Mouse (Mus musculus) NIH3T3 (cell line): ENCODE measurements around the gene Prkca.

Experiments used
- DNase-seq: peaks from one replicate; pipeline ENCODE4 v3.0.0-alpha.2; 2012; ENCODE audit warnings: low read depth

The Prkca gene

DNA sequence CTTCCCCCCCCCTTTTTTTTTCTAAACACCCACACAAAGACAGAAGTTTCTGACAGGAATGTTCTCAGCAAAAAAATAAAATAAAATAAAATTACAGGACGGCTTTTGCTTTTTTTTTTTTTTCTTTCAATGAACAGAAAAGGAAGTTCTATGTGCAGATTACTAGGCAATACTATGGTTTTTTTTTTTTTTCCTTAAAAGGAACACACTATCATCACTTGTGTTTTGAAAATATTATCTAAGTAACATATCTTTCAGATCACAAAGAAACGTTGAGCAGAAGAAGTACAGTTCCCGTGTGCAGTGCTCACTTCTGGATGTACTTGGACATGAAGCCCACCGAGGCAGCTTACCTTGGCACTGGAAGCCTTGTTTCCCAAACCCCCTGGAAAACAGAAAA, 3.4 kb downstream of the Prkca start:
- no peak for DNase-seq

DNA sequence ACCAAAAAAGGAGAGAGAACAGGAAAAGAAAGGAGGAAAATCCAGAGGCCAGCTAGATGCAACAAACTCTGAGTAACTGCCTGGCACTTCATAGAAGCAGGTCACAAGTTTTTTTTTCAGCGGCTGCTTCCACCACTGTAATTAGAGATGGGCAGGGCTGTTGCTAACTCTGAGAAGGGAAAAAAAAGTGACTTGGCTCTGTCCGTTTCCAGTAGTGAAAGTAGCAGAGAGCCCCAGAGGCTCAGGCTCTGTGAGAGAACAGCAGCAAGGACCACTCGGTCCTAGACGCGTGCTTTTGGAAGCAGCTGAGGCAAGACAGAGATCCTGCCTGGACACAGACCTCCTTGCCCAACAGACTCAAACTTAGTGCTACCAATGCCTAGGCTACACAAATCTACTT, 7.3 kb downstream of the Prkca start:
- DNase-seq: peak; percentile 78

DNA sequence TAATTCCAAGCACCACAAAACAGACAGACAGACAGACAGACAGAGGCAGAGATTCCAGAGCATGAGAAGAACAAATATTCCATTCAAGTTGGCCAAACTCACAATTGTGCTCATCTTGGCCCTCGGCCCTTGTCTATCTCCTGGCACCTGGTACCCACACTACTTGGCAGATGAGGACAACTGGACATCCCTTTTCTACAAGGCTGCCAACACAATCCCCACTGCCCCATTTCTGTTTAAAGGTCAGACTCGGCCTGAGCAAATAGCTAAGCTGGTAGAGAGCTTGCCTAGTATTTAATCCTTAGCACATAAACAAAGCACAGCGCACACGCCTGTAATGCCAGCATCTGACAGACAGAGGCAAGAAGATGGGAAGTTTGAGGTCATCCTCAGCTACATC, 8.2 kb downstream of the Prkca start:
- no peak for DNase-seq

DNA sequence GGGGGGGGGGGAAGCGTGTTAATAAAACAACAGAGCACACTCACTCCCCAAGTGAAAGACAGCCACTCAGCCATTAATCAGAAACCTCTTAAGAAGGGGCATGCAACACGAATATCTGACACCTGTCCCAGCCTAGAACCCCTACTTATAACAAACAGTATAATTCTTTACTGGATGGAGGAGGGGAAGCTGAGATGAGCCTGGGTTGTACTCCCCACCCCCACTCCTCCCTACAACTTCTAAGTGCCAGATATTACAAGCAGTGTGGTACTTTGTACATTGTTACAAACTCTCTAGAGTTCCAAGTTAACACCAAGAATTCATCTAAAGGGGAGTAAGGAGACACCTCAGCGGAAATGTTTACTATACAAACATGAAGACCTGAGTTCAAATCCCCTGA, 9.1 kb downstream of the Prkca start:
- no peak for DNase-seq

DNA sequence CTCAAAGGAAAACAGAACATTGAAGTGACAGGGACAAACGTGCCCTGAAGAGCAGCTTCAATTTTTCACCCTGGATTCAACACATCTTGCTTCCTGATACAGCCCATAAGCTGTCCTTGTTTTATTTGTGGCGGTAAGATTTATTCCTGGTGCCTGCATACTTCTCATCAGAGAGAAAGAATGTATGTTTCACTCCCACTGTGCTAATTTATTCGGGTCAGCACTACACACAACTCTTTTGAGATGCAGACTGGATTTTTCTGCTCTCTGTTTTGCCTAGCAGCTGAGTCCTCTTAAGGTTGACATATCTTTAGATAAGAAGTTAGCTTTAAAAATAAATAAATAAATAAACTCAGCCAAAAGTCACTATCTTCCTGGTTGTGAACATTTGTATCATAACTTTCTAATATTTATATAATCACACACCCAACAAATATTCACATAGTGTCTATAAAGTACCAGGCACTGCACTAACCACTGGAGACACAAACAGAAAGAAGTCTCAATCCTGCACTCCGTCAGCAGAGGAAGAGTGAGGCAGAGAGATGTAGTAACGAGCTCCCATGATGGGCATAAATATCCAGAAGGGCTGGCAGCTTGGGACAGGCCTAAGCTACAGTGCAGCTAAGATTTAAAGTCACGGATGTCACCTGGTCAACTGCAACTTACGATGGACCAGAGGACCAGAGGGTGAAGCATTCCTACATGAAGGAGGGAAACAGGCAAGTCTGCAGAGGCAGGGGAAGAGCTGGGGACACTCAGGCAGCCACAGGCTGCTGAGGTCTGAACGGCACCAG, 9.9 kb downstream of the Prkca start:
- no peak for DNase-seq

DNA sequence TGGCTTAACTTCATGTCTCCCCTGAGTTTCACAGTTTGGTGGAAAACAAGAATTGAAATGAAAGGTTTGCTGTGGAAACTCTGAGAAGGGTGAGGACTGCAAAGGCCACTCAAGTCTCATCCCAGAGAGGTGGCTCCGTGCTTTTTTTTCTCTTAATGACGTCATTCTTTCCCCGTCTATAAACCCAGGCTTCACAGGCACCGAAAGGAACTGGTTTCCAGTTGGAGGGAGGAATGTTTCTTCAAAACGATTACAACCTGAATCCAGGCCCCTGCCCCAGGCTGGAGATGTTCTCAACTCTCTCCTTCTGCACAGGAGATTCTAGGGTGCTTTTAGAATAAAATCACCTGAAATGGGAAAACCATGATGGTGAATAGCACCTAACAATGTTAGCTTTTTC, 10.7 kb downstream of the Prkca start:
- DNase-seq: no peak

DNA sequence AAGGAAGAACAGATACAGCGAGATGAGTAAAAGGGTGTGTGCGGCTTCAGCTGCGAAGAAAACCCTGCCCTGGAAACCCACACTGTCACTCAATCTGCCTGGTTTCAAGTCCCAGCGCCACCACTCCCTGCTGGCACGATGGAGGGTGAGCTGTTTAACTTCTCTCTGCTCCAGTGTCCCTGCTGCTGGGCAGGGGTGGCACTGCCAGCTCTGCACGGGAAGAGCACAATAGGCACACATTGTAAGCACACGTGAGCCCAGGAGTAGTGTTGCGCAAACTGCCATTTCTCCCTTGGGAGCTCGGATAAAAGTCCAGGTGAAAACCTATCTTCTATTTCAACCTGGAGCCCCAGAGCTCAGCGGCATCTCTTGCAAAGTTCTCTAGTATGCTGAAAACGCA, 12.9 kb downstream of the Prkca start:
- DNase-seq: no peak

DNA sequence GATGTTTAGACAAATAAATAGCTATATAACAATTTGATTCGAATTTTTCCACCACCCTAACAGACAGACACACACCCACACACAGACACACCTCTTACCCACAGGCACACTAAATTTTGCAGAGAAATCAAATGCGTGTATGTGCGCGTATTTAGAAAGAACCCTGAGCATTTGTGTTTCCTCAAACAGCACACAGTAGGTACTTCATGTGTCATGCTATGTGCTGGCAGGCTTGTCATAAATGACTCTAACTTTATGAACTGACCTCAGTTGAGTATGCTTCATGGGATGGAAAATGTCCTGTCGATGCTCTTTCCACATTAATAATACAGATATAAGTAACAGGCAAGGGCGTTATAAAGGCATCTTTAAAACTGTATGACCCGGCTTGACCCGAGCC, 17.8 kb downstream of the Prkca start:
- DNase-seq: no peak

DNA sequence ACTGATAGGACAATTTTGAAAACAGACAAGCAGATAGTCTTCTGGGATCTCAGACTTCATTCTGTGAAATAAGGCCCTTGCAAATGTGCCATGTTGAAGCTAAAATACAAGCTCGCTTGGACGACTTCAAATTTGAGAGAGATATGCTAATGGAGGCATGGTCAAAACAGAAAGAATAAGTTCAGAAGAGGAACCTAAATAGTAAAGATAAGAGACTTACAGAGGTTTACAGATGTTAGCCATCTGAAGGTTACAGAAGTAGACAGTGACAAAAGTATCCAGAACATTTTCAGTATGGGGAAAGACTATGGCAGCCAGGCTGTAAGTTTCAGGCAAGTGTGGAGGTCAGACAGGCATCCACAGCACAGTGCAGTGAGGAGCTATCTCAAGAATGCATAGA, 21.6 kb downstream of the Prkca start:
- no peak for DNase-seq

DNA sequence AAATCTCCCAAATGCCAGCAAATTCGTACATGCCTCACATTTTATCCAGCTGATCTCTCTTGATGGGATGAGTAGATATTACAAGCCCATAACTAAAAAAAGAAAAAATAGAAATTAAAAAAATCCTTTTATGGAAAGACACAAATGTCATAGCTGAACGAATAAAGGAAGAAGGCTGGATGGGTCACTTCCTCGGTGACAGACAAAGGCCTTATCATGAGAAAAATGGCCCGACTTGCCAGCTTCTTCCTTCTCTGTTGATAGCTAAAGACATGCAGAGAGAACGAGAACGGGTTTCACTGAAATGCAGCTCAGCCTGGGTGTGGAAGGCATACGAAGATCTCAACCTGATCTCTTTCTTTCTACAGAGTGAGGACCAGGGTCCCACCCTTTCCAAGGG, 23.2 kb downstream of the Prkca start:
- DNase-seq: no peak

DNA sequence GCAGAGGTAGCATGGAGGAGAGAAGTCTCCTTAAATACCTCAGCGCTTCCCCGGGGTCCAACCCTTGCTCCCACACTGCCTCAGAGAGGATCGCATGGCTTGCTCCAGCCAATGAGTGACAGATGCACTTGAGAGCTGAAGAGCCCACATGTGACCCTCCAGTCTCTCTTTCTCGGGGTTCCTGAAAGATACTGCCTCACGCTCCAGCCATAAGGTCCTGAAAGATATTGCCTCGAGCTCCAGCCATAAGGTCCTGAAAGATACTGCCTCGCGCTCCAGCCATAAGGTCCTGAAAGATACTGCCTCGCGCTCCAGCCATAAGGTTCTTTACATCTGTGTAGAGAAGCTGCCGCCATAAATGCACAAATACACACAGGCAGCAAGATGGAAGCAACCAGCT, 24.6 kb downstream of the Prkca start:
- no peak for DNase-seq

DNA sequence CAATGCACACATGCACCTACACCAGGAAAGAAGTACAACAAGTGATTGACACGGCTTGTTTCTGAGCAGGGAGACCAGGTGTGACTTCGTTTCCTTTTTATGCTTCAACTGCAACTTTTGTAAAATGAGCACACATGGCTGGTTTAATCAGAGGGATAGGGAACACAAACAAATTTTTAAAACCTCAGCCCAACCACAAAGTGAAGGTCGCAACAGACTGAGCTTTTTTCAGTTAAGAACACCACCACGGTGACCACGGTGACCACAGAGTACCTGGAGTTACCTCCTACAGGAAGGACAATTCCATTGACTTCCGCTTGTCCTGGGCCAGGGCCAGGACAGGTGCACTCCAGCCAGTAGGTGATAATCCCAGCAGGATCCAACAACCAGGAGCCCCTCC, 25.9 kb downstream of the Prkca start:
- no peak for DNase-seq

DNA sequence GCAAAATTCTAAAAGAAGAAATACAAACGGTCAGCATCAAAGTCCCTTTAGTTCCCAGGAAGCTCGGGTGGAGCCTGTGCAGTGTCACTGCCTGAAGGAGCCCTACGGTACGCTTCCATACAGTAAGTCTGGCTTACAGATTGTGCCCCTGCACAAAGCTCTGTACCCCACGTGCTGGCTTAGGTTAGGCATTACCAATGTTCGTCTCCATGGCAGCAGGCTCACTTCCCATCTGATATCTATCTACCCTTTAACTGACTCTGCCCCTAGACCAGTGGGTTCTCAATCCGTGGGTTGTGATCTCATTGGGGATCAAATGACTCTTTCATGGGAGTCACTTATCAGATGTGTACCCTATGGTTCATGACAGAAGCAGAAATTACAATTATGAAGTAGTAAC, 28.0 kb downstream of the Prkca start:
- DNase-seq: no peak

DNA sequence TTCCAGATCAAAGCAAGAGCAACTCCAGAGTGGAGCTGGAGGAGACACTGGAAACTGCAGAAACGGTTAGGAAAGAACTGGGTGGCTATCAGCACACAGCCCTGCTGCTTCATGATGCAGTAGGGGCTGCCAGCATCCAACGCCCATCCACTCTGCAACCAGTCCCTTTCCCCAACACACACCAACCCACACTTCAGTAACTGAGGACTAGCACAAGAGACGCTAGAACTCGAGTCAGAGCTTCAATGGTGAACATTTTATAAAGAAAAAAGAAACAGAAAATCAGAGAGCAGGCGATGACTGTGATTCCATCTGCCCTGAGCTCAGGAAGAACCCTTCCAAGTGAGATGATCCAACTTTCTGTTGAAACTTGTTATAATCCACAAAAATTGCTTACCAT, 31.2 kb downstream of the Prkca start:
- no peak for DNase-seq

DNA sequence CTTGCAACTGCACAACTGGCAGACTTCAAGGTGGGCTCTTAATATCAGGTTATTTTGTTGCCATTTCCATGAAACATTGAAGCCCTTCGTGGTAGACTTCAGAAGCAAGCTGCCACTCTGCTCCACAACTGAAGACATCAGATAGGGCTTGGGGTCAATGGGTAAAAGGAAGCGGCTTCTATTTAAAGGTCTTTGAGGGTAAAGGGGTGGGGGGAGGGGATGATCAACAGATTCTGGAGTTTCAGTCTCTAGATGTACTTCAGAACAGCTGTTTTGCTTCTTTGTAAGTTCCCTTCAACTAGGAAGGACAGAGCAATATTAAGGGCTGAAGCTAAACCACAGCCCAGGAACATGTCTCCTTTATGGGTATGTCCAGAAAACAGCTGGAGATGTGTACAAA, 31.8 kb downstream of the Prkca start:
- DNase-seq: no peak

DNA sequence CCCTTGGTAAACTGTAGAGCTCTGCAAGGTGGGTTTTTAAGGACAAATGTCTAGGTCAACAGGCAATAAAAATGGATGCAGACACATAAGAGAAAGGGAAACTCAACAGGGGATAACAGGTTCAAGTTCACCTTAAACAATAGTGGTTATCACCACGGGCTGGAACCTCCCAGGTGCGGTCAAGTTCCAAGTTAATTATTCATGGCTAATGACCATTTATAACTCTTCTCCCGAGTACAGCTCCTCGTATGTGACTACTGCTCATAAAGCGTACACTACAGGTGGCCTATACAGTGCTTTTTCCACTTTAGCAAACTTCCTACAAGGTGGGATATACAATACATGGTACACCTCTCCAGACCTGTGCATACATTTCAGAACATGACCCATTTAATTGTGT, 33.9 kb downstream of the Prkca start:
- no peak for DNase-seq

DNA sequence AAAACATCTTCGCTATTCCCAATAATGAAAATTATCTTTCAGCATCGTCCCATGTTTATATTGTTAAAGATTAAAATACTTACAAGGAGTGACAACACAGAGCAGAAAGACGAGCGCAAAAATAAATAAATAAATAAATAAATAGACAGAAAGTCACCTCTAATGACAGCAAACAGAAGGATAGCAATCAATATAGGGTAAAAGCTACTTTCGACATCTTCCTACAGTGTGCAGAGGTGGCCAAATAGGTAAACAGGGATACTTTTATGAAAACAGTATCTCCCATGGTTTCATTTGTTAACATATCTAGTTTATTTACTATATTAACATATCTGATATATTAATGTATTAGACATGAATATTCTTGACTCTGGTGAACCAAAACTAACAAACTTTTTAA, 35.5 kb downstream of the Prkca start:
- no peak for DNase-seq

DNA sequence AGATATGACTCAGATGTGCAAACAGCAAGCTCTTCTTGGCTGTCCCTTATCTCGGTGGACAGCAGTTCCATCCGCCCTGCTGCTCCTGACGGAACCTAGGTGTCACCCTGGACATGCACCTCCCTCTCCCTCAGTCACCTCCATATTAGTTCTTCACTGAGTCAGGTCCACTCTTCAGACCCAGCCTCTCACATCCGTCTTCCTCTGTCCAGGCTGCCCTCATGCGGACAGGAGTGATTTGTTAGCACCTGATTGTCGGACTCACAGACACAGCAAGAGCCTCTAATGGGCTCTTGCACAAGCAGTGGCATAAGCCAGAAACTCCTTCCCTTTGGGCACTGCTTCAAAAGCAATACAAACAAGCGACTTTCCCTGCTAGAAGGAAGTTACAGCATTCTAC, 36.5 kb downstream of the Prkca start:
- DNase-seq: peak; percentile 58

DNA sequence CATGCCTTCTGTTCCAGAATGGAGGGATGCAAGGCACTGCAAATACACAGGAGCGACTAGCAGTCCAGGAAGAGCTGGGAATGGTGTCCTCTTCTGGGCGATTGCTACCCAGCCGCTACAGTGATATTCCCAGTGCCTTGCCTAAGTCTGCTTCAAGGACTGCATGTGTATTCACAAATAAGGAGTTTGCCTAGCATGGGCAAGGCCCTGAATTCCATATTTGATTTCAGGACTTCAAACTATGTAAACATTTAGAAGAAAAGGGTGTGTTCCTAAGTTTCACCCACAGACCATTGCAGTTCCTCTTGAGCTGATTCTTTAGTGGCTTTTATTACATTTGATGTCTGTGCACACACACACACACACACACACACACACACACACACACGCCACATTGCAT, 39.9 kb downstream of the Prkca start:
- DNase-seq: no peak

DNA sequence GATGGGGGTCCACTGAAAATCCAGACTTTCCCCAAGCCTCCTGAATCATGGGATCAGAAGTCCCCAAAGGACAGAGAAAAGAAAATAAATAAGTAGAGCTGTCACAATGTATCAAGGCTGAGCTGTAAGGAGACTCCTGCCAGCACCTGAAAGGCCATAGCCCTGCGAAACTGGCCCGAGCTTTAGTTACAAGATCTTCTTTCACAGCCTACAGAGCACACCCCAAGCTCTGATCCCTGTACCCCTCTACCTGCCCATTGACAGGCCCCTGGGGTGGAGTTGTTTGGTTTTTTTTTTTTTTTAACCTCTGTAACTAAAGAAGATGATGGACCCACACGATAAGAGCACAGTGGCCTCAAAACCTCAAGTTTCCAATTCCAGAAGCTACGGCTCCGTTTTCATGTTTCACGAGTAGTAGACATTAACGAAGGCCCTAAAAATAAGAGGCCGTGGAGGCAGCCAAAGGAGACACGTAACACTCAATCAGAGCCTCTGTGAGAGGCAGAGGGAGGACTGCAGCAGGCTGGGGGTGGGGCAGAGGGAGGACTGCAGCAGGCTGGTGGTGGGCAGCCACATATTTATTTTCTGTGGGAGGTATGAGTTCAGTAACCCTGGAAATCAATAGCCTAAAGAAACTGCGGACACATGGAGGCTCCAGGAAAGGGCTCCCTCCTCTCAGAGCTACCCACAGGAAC, 41.8 kb downstream of the Prkca start:
- no peak for DNase-seq

DNA sequence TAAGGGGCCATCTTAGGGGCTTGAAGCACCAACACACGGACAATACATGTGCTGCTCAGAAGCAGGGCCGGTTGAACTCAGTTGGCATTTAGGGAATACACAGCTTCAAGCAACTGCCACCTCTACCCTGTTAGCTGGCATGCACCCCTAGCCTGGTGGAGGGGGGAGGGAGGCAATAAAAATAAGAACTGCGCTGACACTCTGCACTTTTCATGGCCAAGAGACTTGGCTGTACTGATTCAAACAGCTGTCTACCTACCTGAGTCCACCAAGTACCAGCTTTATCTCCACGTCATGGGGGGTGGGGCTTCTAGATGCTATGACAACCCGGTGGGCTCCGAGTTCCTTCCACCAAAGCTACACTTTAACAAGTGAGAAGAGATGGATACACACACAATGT, 42.7 kb downstream of the Prkca start:
- DNase-seq: no peak

DNA sequence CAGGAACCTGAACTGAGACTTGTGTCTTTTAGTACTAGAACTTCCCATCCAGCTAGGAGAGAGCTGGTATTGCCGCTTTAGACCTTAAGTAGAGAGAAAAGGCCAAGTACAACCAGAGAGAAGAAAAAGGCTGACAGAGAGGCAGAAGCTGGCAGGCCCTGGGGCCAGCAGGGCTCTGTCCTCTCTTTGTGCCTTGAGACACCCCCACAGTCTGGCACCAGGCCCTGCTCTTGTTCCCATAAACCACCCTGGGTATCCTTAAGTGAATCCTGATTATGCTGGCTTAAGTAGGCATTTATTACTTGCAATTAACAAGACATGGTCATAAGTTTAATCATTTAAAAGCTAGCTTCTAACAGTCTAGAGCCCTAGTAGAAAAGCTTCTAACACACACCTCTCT, 43.3 kb downstream of the Prkca start:
- DNase-seq: no peak

DNA sequence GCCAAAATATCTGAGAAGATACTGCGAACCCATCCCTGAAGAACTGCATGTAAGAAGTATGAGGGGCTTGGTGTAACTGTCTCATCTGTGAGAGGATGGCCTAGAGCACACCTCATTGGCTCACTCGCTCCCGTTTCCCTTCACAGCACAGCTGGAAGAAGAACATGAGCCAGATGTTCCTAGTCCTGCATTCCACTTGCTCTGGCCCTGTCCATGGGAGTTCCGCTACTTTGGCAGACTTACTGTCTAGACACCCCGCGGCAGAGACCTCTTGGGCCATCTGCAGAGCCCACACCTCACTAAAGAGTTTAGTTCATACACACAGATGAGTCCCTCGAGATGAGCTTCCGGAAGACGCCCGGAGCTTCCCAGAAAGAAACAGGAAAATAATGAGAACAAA, 43.8 kb downstream of the Prkca start:
- DNase-seq: peak; percentile 23

DNA sequence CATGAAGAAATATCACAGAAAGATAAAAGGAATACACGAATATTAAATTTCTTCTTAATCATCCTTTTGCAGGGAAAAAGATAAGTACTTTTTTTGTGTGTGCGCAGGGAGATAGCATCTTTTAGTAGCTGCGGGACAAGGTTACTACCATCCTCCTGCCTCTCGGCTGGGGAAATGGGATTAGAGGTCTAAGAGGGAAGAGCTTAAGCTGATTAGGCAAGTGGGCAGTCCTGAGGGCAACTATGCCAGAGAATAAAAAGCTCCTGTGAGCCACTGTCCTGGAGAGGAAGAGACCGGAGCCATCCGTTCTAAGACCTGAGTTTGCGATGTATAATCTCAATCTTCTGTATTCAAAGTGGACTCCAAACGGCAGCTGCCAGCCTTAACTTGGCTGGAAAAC, 45.8 kb downstream of the Prkca start:
- no peak for DNase-seq
